Mouse (Mus musculus) testis, adult 2 months (tissue): Measurements from ENCODE around the gene Ska3.

ENCODE experiments used
- CTCF ChIP-seq: fragments of 200-500 bp; IDR thresholded peaks from 2 replicates; pipeline ENCODE4 v1.5.1; 2012; ENCODE audit warnings: low read depth, mild to moderate bottlenecking, inconsistent platforms, low read length, moderate library complexity; ENCODE audit not compliant: control insufficient read depth, insufficient read depth, insufficient replicate concordance
- POLR2A ChIP-seq: fragments of 200-500 bp; IDR thresholded peaks from 2 replicates; pipeline ENCODE4 v1.6.1; 2012; ENCODE audit warnings: low read depth, mild to moderate bottlenecking, inconsistent platforms, low read length, moderate library complexity; ENCODE audit not compliant: control insufficient read depth

GRCm38 (mm10) chr14:57810886-57811285 lies 15.1 kb downstream of the Ska3 start:
- TF ChIP-seq CTCF (no peak), POLR2A (no peak)
